Mouse (Mus musculus) embryo, embryonic 11 days (tissue): Measurements from ENCODE around the gene Fkbp9.

Experiments
- DNase-seq: peaks from one replicate; pipeline ENCODE4 v3.0.0-alpha.2; 2015

Gene Fkbp9

DNA sequence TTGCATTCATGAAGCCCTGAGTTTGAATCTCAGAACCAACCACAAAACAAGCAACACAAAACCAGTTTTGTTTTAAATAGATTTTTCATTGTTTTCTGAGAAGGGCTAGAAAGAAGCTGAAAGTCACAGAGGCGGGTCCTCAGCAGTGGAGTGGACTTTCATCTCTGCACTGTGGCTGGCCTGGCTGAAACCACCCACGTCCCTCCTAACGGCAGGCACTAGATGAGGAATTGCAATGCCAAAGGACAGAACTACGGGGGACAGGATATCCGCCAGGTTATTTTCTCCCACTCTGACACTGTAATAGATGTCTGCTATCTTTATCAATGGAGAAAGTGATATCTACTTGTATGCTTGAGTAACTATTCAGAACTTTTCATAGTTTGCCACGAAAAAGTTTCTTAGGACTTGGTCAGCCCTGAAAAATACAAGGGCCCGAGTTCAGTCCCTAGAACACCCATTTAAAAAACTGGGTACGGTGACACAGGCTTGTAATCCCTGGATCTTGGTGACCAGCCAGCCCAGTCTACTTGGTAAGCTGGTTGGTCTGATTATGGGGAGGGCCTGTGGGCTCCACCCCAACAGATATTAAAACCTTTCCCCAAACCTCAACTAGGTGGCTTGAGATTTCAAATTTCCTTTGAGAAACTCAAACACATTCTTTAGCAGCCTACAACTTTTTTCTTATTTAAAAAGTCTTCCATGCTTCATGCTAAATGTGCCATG is 74.4 kb downstream of the Fkbp9 start:
- no peak for DNase-seq

GRCm38 (mm10) chr6:56907973-56908372 is 76.1 kb downstream of the Fkbp9 start:
- DNase-seq: no peak

DNA sequence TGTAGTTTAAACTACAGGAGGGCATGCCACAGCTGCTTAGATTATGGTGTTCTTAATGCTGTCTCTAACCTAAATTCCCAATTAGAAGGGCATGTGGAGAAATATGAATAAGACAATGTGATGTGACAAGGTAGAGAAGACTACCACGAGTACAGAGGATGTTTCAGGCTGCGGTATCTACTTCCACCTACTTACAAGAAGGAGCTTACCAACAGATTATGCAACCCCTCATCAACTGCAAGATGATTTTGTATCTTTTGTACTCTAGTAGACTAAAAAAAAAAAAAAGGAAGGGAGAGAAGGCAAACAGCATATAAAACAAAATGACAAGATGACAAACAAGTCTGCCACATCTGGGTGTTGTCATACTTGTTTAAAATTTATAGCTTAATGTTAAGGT is 76.5 kb downstream of the Fkbp9 start:
- DNase-seq: no peak

- peak; percentile 57 for DNase-seq
These were observed 77.1 kb downstream of the Fkbp9 start for GRCm38 (mm10) chr6:56908912-56909311.

DNA sequence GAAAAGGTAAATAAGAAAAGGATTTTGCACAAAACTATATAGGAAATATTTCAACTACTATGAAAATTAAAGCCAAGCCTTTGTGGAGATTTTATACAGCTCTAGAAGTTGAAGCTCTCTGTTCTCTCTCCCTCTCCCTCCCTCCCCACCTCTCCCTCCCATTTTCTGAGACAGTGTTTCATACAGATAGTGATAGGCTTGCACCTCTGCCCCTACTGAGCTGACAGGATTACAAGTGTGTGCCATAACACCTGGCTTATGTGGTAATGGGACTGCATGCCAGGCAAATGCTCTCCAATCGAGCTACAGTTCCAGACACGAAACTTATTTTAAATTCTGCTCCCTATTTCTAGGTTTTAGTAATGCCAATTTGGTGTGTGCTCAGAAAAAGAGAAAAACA is 79.1 kb downstream of the Fkbp9 start:
- no peak for DNase-seq

- DNase-seq: no peak
These were observed 81.4 kb downstream of the Fkbp9 start for GRCm38 (mm10) chr6:56913092-56913858.

- no peak for DNase-seq
These were observed 84.4 kb downstream of the Fkbp9 start for GRCm38 (mm10) chr6:56916279-56916678.

GRCm38 (mm10) chr6:56917578-56918368 is 85.9 kb downstream of the Fkbp9 start:
- DNase-seq: no peak

DNA sequence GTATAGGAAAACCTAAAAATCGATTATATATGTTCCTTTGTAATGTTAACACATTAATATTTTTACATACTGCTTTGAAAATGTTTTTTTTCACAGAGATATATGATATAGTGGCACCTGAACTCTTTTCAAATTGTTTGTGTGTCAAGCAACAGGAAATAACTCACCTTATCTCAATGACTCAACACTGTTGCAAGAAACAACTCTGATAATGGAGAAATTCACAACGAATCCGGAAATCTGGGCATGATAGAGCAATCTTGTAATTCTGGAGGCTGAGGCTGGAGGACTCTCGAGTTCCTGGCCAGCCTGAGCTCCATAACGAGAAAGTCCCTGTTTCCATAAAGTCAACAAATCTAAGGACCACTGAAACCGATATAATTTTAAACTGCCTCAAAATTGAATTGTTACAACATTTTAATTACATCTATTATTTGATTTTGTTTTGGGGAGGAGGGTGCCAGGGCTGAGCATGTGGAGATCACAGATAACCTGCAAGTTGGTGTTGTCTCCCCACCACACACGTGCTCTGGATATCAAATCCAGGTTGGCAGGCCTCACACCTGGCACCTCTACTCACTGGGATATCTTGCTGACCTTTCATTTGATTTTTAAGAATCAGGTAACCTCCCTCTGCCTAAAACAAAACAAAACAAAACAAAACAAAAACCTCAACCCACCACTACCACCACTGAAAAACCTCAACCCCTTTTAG is 87.6 kb downstream of the Fkbp9 start:
- DNase-seq: no peak

DNA sequence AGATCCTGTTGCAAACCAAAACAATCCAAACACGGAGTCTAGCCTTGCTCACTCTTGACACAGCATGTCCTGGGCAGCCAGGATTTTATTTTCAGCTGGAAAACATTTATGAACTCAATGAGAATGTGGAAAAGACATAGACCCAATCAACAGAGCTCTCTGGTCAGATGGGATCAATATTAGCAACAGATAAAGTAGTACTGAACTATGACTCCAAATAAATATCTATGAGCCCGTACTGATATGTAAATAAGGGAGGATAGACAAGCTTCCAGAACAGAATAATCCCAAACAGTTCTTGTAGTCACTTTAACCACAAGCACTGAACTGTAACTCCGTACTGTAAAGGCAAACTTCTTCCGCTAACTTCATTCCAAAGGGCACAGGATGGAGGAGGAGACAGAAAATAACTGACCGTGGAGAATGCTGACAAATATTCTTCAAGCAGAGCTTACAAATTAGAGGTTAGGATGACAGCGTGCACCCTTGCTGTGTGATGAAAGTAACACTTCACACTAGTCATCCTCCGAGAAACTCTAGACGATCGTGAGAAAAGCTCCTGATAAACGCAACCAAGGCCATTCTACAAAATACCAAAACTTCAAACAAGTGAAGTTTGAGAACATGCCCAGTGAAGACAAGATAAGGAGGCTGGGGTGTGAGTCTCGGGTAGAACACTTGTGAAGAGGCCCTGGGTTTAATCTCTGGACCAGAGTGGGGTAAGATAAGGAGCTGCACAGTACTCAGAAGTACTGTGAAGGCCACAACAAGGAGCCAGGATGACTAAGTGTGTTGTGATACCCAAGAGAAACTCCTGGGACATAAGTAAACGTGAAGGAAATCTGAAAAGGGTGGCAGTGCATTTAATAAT is 88.6 kb downstream of the Fkbp9 start:
- no peak for DNase-seq

GRCm38 (mm10) chr6:56923331-56923725 is 91.5 kb downstream of the Fkbp9 start:
- DNase-seq: no peak

- peak; percentile 98 for DNase-seq
These were observed 92.2 kb downstream of the Fkbp9 start, which contains the start of the genes Nt5c3 and Vmn1r4 for GRCm38 (mm10) chr6:56923726-56924707. Gene Nt5c3, minus strand, starts transcription at chr6:56923932. Gene Vmn1r4, plus strand, starts transcription at chr6:56924015.
